20 mouse cellular contexts compared by ENCODE assay signal in genomic region chr13:35233636-35234035, GRCm38 (mm10).
A peak's percentile ranks its signal among the peaks of the same experiment; 100 is the strongest.
DNase-seq lines count a peak whose midpoint lies in the region; ATAC-seq and TF ChIP-seq lines count a peak whose summit lies in the region.
"Had no signal": no experiment of that assay in that cellular context is flagged by ENCODE, and none has a peak within 500 bp of the region (broad histone marks: within the 10 kb centered on the region; RNA-seq: fewer than 3 reads in every experiment).

No protein-coding gene starts in this region.

- TF ChIP-seq CTCF in cerebellum, adult 2 months (IDR thresholded peaks at IDR 0.05; ENCODE audit: borderline replicate concordance, insufficient read depth, low read depth, low read length): no peak

- H3K4me2 ChIP-seq in forebrain, embryonic 14.5 days (ENCODE audit: low read length): no peak overlapping the region
- H3K4me2 ChIP-seq: embryonic facial prominence, embryonic 12.5 days; heart, embryonic 12.5 days had no signal

- no peaks in the 10 kb centered on the region; the same call in 1 of the 2 replicates for H3K27me3 ChIP-seq in cerebellum, adult 2 months (ENCODE audit: control insufficient read depth, insufficient read depth, low read length)
- no peaks in the 10 kb centered on the region for H3K27me3 ChIP-seq in forebrain, embryonic 14.5 days (replicated peaks; ENCODE audit: control insufficient read depth, insufficient read depth, low read length)
- H3K27me3 ChIP-seq: embryonic facial prominence, embryonic 12.5 days; heart, embryonic 12.5 days had no signal

- no peak overlapping the region for H3K27ac ChIP-seq in cerebellum, adult 2 months (ENCODE audit: insufficient read depth, low read length)
- H3K27ac ChIP-seq in forebrain, embryonic 14.5 days (ENCODE audit: low read depth, low read length): no peak overlapping the region
- H3K27ac ChIP-seq: embryonic facial prominence, embryonic 12.5 days; heart, adult 2 months had no signal

- no peak for TF ChIP-seq POLR2A in cerebellum, adult 2 months (IDR thresholded peaks at IDR 0.05; ENCODE audit: borderline replicate concordance, insufficient read depth, low read length)

- no peak overlapping the region for H3K9ac ChIP-seq in forebrain, embryonic 14.5 days (ENCODE audit: low read length)
- H3K9ac ChIP-seq: embryonic facial prominence, embryonic 12.5 days; heart, embryonic 12.5 days had no signal

- peak; percentile 8 to 15 for DNase-seq in layer of hippocampus, postnatal 10 days (ENCODE audit: low spot score in 2 of 2)
- DNase-seq in layer of hippocampus, postnatal 36 days: no peak
- peak; percentile 60 to 74 for DNase-seq in cerebellum, adult 2 months
- peak; percentile 18 to 23 for DNase-seq in cerebellum, postnatal 10 days
- no peak for DNase-seq in thymus, postnatal 25 days
- DNase-seq in lung, postnatal 36 days: no peak
- DNase-seq in urinary bladder, postnatal 4 days (ENCODE audit: low spot score in 2 of 2): no peak
- DNase-seq in forebrain, embryonic 14.5 days (ENCODE audit: low spot score): no peak
- DNase-seq: adrenal gland, postnatal 14 days; gastrocnemius, postnatal 10 days; heart, adult 2 months; heart, postnatal 36 days; kidney, adult 8-10 months had no signal

- H3K36me3 ChIP-seq in forebrain, embryonic 14.5 days (ENCODE audit: control insufficient read depth, insufficient read depth, low read length): no peaks in the 10 kb centered on the region
- H3K36me3 ChIP-seq: embryonic facial prominence, embryonic 12.5 days; heart, embryonic 12.5 days had no signal

- ATAC-seq in forebrain, embryonic 14.5 days: no peak
- ATAC-seq: activated CD4-positive, CD25-positive, alpha-beta regulatory T cell, adult 4 months; forebrain, embryonic 16.5 days; hindbrain, embryonic 16.5 days; inflammation-experienced regulatory T-cells, adult 6 months; intestine, postnatal 0 days had no signal

- H3K4me3 ChIP-seq in cerebellum, adult 2 months (replicated peaks; ENCODE audit: insufficient read depth, low read depth, low read length): no peak overlapping the region
- H3K4me3 ChIP-seq in forebrain, embryonic 14.5 days (ENCODE audit: low read depth, low read length): no peak overlapping the region
- H3K4me3 ChIP-seq: embryonic facial prominence, embryonic 12.5 days; heart, adult 2 months; heart, embryonic 12.5 days had no signal

- 26% methylated on average over 1 of the region's 1 CpGs for WGBS in cerebellum, adult 2 months
- 85% methylated on average over 1 of the region's 1 CpGs for whole genome bisulfite sequencing in forebrain, embryonic 14.5 days

- H3K9me3 ChIP-seq in forebrain, embryonic 14.5 days (replicated peaks; ENCODE audit: control insufficient read depth, low read length): no peaks in the 10 kb centered on the region
- H3K9me3 ChIP-seq: embryonic facial prominence, embryonic 12.5 days; heart, embryonic 12.5 days had no signal

- H3K4me1 ChIP-seq in cerebellum, adult 2 months (ENCODE audit: control insufficient read depth, insufficient read depth, low read length): no peaks in the 10 kb centered on the region
- no peaks in the 10 kb centered on the region for H3K4me1 ChIP-seq in forebrain, embryonic 14.5 days (ENCODE audit: control insufficient read depth, insufficient read depth, low read length)
- H3K4me1 ChIP-seq: embryonic facial prominence, embryonic 12.5 days; heart, embryonic 12.5 days had no signal

Comparison
In these comparisons a context has a peak if more than half of its experiments do, and no peak if none do; other contexts are left out.
1. DNase-seq: peak in layer of hippocampus, postnatal 10 days (2 of 2), cerebellum, adult 2 months (2 of 2) and cerebellum, postnatal 10 days (2 of 2); none in layer of hippocampus, postnatal 36 days (0 of 2), thymus, postnatal 25 days (single experiment), lung, postnatal 36 days (single experiment), urinary bladder, postnatal 4 days (0 of 2) and forebrain, embryonic 14.5 days (single experiment).